Mouse (Mus musculus) adrenal gland (tissue): ENCODE measurements at regions not wholly inside any gene's neighbourhood (a gene's known extent, or its start where the extent isn't known, plus 50 kb on each side); places are given as distances from the start of the nearest gene placed in this dataset.

ENCODE experiments used
- intact Hi-C: fragments of 180-260 bp; cut with DNase I; formaldehyde crosslinking; loops from one replicate; pipeline ENCODE4 v1.15.1; 2025

- intact Hi-C loops: no loop called here
Measured at GRCm38 (mm10) chr1:69746575-69747290, 59.7 kb upstream of the Ikzf2 start.

GRCm38 (mm10) chr1:69752724-69753123 lies 65.7 kb upstream of the Ikzf2 start:
- intact Hi-C loops: no loop called here

GRCm38 (mm10) chr1:69757702-69758101 lies 69.1 kb upstream of the Spag16 start:
- intact Hi-C loops: no loop called here

- intact Hi-C loops: no loop called here
Measured at GRCm38 (mm10) chr1:69759544-69759943, 67.2 kb upstream of the Spag16 start.

DNA sequence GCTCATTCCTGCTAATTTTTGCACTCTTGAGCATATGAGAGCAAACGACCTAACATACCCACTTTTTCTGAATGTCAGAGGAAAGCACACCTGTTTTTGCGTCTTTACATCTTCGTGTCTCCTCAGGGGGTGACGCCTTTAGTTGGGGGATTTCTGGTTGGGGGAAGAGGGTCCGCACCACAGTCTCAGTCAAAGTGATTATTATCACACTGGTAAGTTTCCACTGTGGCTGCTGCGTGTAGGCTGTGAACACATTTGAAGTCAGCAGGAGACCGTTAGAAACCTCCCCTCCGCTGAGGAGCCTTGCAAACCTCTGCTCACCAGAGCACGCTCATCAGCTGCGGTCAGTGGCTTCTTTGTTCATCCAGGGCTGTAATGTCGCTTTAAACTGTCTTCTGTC lies 58.1 kb upstream of the Spag16 start:
- intact Hi-C loops: no loop called here

DNA sequence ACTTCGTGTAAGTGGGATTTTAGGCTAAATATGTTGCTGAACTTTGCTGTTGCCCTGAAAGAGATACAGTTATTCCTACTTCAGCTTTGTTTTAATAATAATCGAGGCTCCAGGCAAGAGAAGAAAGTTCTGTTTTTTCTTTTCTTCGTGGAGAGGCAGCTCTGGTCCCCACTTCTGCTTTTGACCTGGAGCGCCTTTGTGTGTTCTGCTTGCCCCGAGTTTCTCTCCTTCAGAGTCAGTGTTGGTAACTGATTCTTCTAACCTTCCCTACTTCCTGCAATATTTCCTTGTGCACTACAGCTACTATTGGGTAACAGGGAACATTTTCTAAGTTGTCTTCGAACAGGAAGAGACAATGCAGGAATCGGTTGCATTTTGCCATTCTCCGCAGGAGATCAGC lies 56.6 kb upstream of the Spag16 start:
- intact Hi-C loops: loop anchor here (10.0 kb wide), 1 partner anchor 435 kb away; no protein-coding TSS in a partner anchor

GRCm38 (mm10) chr1:69771436-69771835 lies 55.3 kb upstream of the Spag16 start:
- intact Hi-C loops: loop anchor here (10.0 kb wide), 1 partner anchor 437 kb away; no protein-coding TSS in a partner anchor

- intact Hi-C loops: loop anchor here (5.0 to 10.0 kb wide), 2 partner anchors 441 to 533 kb away; no protein-coding TSS in a partner anchor
Measured at GRCm38 (mm10) chr1:69775589-69775988, 51.2 kb upstream of the Spag16 start.
